Mouse (Mus musculus) layer of hippocampus, postnatal 25 days (tissue): ENCODE measurements around the gene Bdh1. TPM values are rescaled to one million over a fixed set of nuclear protein-coding genes. Genes with fewer than 3 reads are reported as not detected.

Experiments
- DNase-seq, 2 experiments: peaks; one replicate each; pipeline ENCODE4 v3.0.0; 2022; ENCODE audit warnings: mixed read lengths in 2 of 2, low spot score in 1 of 2; ENCODE audit errors: extremely low spot score in 1 of 2
- total RNA-seq, 2 experiments: library from RNA; stranded (reverse); gene quantifications; 2 replicates each; pipeline ENCODE4 v1.2.3; 2021

Bdh1 gene
- total RNA-seq, 2 experiments from 2014 or later: 116 to 121 TPM

GRCm38 (mm10) chr16:31499681-31500310 lies 77.7 kb downstream of the Bdh1 start:
- DNase-seq: peak in 1 of 2 experiments; percentile 23

- DNase-seq: no peak
These were observed 78.5 kb downstream of the Bdh1 start for GRCm38 (mm10) chr16:31500532-31500931.

DNA sequence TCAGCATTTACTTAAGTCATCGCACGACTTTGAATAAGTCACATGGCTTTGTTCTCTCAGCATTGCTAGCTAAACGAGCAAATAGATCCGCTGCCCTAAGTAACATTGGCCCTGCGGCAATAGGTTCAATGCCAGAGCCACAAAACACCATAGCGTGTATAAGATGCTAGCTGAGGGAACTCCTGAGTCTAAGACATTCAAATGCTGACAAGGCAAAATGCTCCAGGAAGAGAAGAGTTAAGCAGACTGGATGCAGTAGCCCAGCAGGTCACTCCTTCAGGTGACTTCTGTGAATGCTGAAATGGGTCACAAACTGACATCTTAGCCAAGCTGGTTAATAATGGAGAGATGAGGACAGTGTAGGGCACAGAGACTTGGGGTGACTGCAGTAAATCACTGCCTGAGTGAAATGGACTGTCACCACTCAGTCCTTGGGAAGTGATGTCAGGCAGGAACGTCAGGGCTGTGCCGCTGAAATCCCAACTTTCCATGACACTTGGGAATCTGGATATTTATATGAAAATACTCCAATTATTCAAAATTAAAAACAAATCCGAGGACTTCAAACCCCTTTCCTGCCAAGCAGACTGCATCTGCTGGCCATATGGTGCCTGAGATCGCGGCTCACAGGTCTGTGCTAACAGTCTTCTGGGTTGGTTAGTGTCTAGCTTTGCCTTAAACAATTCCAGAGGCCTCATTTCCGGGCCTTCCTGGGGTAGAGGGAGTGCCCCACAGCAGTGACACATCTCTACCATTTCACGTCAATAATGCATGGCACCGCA lies 79.1 kb downstream of the Bdh1 start:
- DNase-seq: no peak

- no peak for DNase-seq
These were observed 79.8 kb downstream of the Bdh1 start for GRCm38 (mm10) chr16:31501751-31502365.

DNA sequence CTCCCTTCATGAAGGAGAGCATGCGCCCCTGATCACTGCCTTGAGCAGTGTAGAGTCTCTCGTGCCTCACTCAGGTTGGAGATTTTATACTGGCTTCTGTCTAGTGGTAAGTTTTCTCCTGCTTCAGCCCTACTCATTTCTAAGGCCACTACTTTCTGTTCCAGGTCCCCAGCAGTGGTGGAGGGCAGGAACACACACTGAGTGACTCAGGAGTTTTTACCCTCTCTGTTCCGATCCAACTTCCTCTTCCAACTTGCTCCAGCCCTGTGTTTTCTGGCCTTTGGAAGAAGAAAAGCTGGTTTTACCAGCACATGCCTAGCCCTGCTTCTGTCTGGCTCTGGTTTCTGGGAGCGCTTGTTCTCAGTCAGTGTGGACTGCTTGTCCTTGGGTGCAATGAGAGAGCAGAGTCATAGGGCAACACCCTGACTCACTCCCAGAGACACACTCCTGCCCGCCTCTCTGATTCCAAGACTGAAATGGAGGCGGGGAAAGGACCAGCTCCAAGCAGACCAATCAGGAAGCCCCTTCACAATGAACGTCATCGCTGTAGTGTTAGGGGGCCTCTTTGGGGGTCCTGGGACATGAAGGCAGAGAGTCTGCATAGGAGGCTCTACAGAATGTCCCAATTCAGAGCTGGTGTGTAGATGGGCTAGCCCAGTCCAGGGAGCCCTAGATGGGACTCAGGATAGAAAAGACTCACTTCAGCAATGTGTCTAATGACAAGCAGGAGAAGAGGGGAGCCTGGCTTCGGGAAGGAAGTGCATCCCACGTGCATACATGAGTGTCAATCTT lies 84.8 kb downstream of the Bdh1 start:
- no peak for DNase-seq

DNA sequence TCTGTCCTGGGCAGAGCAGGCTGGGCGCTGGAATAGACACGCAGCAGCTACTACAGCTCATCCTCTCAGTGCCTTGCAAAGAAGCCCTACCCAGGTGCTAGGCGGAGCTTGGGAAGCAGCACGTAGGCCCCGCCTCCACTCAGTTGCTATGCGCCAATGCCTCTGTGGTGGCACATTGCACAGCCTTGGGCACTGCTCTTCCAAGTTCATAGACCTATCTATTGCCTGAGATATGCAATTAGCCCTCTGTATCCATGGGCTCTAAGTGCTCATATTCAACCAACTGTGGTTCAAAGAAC lies 85.3 kb downstream of the Bdh1 start:
- no peak for DNase-seq

DNA sequence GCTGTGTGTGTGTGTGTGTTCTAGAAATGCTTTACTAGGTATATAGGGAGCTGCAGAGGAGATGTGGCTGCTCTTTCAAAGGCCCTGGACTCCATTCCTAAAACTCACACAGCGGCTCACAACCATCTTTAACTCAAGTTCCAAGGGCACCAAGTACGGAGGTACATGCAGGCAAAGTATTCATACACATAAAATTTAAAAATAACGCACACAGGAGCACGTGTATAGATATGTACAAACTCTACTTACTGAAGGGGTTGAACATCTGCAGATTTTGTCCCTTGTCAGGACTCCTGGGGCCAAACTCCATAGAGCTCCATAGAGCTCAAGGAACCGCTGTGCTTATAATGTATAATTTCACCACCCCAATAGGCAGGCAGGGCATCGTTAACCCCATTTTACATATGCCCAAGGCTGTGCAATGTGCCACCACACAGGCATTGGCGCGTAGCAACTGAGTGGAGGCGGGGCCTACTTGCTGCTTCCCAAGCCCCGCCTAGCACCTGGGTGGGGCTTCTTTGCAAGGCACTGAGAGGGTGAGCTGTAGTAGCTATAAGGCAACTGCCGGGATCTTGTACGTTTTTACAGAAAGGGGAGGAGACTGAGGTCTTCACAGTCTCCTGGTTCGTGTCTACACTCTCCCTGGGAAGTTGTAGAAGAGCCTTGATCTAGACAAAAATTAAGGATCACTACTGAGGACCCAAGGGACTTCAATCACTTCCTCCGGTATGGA lies 85.9 kb downstream of the Bdh1 start:
- no peak for DNase-seq

Other genes starting within 250 kb of the Bdh1 start
- gene Acap2, start 221.0 kb upstream of the Bdh1 start, total RNA-seq: 100 to 1,000 TPM; 129 to 132 TPM
- gene Ppp1r2, start 147.0 kb upstream of the Bdh1 start, total RNA-seq: 10 to 100 TPM; 88.1 to 96.4 TPM
- gene Apod, start 107.5 kb upstream of the Bdh1 start, total RNA-seq: 100 to 1,000 TPM; 107 to 112 TPM
- gene Dlg1, start 241.2 kb downstream of the Bdh1 start, total RNA-seq: 10 to 100 TPM; 71.5 to 77.6 TPM